Mouse (Mus musculus) left cerebral cortex, postnatal 36 days (tissue): ENCODE measurements around the gene Gm10840. TPM values are rescaled to one million over a fixed set of nuclear protein-coding genes. Genes with fewer than 3 reads are reported as not detected.

Experiments used
- DNase-seq, 2 experiments: peaks; one replicate each; pipeline ENCODE4 v3.0.0; 2021 to 2022; ENCODE audit warnings: low spot score in 2 of 2, mixed read lengths in 1 of 2
- intact Hi-C: fragments of 180-260 bp; cut with DNase I; formaldehyde crosslinking; loops from one replicate; pipeline ENCODE4 v1.15.1; 2025
- total RNA-seq, 2 experiments: library from RNA; stranded (reverse); gene quantifications; 2 replicates each; pipeline ENCODE4 v1.2.3; 2021

The Gm10840 gene
- total RNA-seq, 2 experiments from 2014 or later = not detected

- no peak for DNase-seq
- intact Hi-C loops = loop anchor here (1.0 to 5.0 kb wide), 2 partner anchors 35 to 73 kb away; no protein-coding TSS in a partner anchor
Observed at GRCm38 (mm10) chr11:106158930-106159215, 1.8 kb upstream of the Gm10840 start.

- intact Hi-C loops = loop anchor here (1.0 to 5.0 kb wide), 2 partner anchors 35 to 73 kb away; no protein-coding TSS in a partner anchor
- peak; percentile 48 to 57 for DNase-seq
Observed at GRCm38 (mm10) chr11:106159216-106159920, 1.3 kb upstream of the Gm10840 start.

DNA sequence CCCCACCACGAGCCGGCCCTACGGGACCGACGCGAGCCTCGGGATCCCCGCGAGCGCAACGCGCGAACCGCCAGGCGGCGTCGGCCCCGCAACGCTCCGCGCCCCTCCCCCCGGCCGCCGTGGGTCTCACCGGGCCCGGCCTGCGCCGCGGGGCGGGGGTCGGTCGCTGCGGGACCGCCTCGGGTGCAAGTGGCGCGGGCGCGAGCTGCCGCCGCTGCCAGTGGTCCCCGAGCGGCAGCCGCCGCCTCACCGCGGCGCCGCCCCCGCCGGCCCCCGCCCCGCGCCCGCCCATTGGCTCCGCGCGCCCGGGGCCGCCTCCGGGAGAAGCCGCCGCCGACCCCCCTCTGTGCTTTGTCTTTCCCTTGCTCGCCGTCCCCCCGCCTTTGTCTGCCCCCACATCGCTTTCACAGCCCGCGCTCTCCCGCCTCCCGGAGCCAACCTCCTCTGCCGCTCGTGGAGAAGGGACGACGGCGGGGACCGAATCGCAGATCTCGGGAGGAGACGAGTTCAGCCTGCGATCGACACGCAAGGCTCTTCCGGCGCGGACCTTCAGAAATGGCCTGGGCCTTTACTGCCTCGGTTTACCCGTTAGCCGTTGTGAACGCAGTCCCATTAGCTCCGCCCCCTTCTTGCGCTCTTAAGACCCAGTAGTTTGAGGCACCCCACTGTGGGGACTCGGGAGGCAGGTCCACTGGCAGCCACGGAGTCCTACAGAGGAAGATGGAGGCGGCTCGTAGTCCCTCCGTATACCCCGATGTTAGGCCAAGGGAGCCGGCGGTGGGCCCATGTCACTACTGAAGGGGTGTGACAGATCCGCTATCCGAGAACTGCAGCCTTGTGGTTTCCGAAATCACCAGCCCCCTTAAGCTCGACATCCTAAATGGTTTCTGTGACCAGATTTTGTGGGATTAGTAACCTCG lies 469 bp upstream of the Gm10840 start:
- intact Hi-C loops = loop anchor here (1.0 to 5.0 kb wide), 3 partner anchors 34 to 75 kb away; partner anchors contain the start of gene Map3k3

GRCm38 (mm10) chr11:106162237-106162636 lies 1.6 kb downstream of the Gm10840 start:
- DNase-seq = no peak
- intact Hi-C loops = no loop called here

More for the DNA sequence above, 469 bp upstream of the Gm10840 start:
- DNase-seq = peak; percentile 85 to 89

GRCm38 (mm10) chr11:106163546-106163945 lies 2.9 kb downstream of the Gm10840 start:
- no peak for DNase-seq
- intact Hi-C loops = no loop called here

DNA sequence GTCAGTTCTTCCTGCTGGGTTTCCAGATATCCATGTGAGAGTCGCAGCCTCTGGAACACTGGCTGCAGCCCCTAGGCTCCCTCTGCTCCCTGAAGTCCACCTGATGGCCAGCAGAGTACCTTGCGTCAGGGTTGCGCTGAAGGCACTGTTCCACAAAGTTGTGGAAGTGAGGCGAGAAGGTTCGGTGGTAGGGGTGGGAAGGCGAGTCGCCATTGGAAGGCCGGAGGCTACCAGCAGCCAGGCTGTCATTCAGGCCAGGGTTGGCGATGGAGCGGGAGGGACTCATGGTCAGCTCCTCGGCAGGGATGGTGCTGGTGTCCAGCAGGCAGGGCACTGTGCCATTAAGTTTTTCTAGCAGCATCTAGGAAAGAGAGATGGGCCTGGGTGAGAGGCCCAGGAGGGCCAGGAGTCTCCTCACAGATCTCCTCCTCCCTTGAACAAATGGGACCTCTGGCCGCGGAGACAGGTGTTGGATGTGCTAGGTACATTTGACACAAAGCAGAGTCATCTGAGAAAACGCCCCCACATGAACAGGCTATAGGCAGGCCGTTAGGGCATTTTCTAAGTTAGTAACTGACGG lies 4.0 kb downstream of the Gm10840 start:
- no peak for DNase-seq
- intact Hi-C loops = no loop called here

DNA sequence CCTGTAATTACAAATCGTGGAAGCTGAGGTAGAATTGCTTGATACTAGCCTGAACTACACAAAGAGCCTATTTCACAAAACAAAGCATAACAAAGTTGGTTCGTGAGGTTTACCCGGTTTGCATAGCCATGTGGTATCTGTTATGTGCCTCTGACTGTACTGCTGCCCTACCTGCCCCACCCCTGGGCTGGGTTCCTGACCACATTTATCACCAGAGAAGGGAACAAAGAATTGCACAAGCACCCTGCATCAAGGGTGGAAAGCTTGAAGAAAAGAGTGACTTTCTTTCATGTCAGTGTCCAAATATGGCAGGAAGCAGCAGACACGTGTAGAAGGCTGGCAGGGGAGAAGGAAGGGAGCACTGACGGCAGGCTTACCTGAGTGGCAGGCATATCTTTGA lies 6.8 kb downstream of the Gm10840 start:
- intact Hi-C loops = no loop called here
- DNase-seq = no peak

- intact Hi-C loops = no loop called here
- DNase-seq = no peak
Observed at GRCm38 (mm10) chr11:106170807-106171206, 10.2 kb downstream of the Gm10840 start.

DNA sequence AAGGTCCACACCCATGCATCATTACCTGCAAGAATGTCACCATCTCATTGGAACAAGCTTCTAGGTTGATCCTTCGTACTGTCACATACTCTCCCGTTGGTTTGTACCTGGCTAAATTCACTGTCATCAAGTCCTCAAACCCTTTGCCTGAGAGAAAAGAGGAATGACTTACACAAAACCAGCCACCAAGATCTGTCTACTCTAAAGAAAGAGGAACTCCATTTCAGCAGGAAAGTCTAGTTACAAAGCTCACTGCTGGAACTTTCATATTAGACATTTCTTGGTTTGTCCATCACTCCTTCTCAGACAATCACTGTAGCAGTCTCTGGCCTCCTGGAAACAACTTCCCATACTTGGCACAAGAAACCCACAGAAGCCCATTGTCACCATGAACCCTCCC lies 12.6 kb downstream of the Gm10840 start:
- intact Hi-C loops = no loop called here
- no peak for DNase-seq

DNA sequence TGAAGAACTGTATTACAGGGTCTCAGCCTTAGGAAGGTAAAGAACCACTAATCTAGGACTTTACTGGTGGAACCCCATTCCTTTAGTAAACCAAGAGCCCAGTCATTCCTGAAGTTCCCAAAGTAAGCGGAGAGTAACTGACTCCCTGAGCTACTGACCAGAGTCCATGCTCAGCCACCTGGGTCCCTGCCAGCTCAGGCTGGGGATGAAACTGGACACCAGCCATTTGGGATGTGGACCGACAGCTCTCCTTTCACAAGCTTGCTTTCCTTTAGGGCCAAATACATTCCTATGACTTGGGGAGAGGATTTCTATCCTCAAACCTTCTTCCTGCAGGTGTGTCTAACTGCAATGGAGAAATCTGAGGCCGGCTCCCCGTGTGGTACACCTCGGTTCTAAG lies 13.7 kb downstream of the Gm10840 start:
- no peak for DNase-seq
- intact Hi-C loops = no loop called here

DNA sequence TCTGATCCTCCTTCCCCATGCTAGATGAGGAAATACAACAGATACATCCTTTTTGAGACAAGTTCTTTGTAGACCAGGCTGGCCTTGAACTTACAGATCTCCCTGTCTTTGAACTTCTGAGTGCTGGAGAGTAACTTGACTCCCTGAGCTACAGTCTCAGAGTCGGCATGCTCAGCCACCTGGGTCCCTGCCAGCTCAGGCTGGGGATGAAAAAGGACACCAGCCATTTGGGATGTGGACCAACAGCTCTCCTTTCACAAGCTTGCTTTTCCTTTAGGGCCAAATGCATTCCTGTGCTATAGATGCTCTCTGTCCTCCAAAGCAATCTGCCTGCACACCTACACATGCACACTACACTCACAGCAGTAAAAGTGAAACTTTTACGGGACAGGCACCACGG lies 14.4 kb downstream of the Gm10840 start:
- DNase-seq = no peak
- intact Hi-C loops = no loop called here

DNA sequence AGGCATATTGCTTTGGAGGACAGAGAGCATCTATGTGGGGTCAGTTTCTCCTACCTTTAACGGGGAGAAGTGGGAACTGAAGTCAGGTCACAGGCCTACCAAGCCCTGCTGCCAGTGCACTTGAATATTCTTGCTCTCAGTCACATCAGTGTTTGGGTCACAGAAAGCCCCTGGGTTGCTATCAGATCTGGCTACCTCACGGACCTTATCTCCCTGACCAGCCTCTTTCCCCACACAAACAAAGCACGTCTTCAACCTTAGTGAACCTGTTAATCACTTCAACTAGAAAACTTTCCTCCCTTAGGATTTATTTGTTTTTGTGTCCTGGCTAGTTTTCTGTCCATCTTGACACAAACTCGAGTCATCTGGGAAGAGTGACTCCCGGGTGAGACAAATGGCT lies 15.7 kb downstream of the Gm10840 start:
- intact Hi-C loops = no loop called here
- DNase-seq = no peak

DNA sequence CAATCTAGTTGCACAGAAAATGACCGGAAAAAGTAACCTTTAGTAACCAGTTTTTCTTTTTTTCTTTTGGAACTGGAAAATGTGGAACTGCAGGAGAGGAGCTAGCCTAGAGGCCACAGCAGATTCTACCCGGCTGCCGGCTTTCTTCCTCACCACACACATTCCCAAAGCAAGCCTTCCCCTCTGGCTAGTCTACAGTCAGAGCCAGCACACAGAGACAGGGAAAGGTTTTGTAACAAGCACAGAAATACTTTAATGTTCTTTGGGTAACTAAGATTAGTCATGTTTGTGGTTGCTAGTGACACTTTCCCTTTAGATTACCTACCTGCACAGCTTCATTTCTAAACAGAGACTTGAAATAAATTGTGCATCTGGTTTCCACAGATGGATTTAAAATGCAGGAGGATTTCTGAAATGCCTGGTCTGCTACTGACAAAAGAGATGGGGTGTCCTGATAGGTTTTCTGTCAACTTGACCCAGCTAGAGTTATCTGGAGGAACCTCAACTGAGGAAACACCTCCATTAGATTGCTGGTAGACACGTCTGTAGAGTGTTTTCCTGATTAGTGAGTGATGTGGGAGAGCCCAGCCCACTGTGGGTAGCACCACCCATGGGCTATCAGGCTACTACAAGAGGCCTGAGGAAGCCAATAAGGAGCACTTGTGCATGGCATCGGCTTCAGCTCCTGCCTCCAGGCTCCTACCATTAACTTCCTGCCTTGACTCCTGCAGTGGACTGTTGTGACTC lies 17.6 kb downstream of the Gm10840 start:
- DNase-seq = no peak
- intact Hi-C loops = no loop called here

- no peak for DNase-seq
- intact Hi-C loops = loop anchor here (1.0 kb wide), 1 partner anchor 19 kb away; no protein-coding TSS in a partner anchor
Observed at GRCm38 (mm10) chr11:106179711-106180448, 19.2 kb downstream of the Gm10840 start.

- intact Hi-C loops = no loop called here
- DNase-seq = no peak
Observed at GRCm38 (mm10) chr11:106180449-106180801, 19.8 kb downstream of the Gm10840 start.

DNA sequence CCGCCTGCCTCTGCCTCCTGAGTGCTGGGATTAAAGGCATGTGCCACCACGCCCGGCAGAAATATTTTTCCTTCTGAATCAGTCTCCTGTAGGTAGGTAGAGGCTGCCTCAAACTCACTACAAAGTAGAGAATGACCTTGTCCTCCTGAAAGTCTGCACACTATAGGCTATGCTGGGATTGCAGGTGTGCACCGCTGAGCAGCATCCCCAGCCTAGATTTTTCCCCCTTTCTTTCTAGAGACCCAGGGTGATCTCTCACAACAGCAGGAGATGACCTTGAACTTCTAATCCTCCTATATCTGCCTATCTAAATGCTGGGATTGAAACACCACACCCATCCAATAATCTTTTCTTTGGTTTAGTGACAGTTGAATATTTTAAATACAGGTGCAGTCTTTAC lies 26.7 kb downstream of the Gm10840 start:
- intact Hi-C loops = no loop called here
- no peak for DNase-seq

DNA sequence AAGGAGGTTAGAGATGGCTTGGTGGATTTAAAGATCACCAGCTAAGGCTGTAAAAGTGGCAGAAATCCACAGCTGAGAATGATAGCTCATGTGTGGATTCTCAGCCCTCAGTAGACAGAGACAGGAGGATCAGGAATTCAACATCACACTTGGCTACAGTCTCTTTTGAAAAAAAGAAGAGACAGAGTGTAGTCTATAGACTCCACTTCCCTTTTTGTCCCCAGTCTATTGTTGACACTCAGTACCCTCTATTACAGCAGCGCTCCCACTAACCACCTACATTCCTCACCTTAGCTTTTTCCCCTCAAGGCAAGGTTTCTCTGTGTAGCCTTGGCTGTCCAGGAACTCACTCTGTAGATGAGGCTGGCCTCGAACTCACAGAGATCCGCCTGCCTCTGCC lies 31.1 kb downstream of the Gm10840 start:
- intact Hi-C loops = no loop called here
- DNase-seq = no peak

DNA sequence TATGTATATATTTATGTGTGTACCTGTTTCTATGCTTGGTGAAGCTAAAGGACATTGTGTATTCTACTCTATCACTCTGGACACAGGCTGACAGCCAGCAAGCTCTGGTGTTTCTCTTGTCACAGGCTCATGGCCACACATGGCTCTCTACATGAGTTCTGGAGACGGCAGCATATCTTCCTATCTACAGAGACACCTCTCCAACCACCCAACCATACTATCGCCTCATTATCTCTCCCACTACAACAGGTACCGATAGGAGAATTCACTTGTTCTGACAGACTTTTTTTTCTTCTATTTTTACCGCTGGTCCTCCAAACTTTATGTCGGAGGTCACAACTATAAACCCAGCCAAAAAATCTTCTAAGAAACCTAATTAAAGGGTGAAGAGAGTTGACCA lies 31.6 kb downstream of the Gm10840 start:
- DNase-seq = no peak
- intact Hi-C loops = no loop called here

- intact Hi-C loops = no loop called here
- DNase-seq = no peak
Observed at GRCm38 (mm10) chr11:106192657-106193370, 32.2 kb downstream of the Gm10840 start.
